Mouse (Mus musculus) retina, postnatal 7 days (tissue): ENCODE results near the gene Fam178b.
"Not testable (repeated sequence)": the region's sequence is repeated elsewhere in the genome, so short reads cannot be mapped to it uniquely, and the experiment has no call there.

ENCODE experiments used
- DNase-seq: peaks from one replicate; pipeline ENCODE4 v3.0.0-alpha.2; 2012; ENCODE audit warnings: low read depth, low spot score

Fam178b gene

GRCm38 (mm10) chr1:36630053-36630739 is 52.8 kb downstream of the Fam178b start:
- no peak for DNase-seq

GRCm38 (mm10) chr1:36628585-36628984 is 54.4 kb downstream of the Fam178b start:
- DNase-seq = no peak

- DNase-seq = no peak
These were observed 57.5 kb downstream of the Fam178b start for GRCm38 (mm10) chr1:36625442-36625841.

- not testable (repeated sequence) for DNase-seq
These were observed 67.0 kb downstream of the Fam178b start for GRCm38 (mm10) chr1:36615958-36616357.

- no peak for DNase-seq
These were observed 67.8 kb downstream of the Fam178b start for GRCm38 (mm10) chr1:36615188-36615587.

- DNase-seq = no peak
These were observed 68.4 kb downstream of the Fam178b start for GRCm38 (mm10) chr1:36614584-36614983.

- DNase-seq = no peak
These were observed 69.5 kb downstream of the Fam178b start for GRCm38 (mm10) chr1:36613374-36613895.

GRCm38 (mm10) chr1:36612362-36612761 is 70.6 kb downstream of the Fam178b start:
- no peak for DNase-seq

- DNase-seq = no peak
These were observed 71.4 kb downstream of the Fam178b start for GRCm38 (mm10) chr1:36611449-36612123.

- no peak for DNase-seq
These were observed 74.8 kb downstream of the Fam178b start for GRCm38 (mm10) chr1:36608211-36608610.

GRCm38 (mm10) chr1:36606951-36607350 is 76.0 kb downstream of the Fam178b start:
- no peak for DNase-seq

- no peak for DNase-seq
These were observed 78.5 kb downstream of the Fam178b start for GRCm38 (mm10) chr1:36604254-36605156.

GRCm38 (mm10) chr1:36603361-36603760 is 79.6 kb downstream of the Fam178b start:
- DNase-seq = no peak

- no peak for DNase-seq
These were observed 80.7 kb downstream of the Fam178b start for GRCm38 (mm10) chr1:36602271-36602670.

- no peak for DNase-seq
These were observed 84.6 kb downstream of the Fam178b start for GRCm38 (mm10) chr1:36598411-36598810.

- DNase-seq = no peak
These were observed 86.9 kb downstream of the Fam178b start for GRCm38 (mm10) chr1:36596114-36596513.

GRCm38 (mm10) chr1:36595167-36595931 is 87.6 kb downstream of the Fam178b start:
- DNase-seq = no peak

GRCm38 (mm10) chr1:36593099-36593498 is 89.9 kb downstream of the Fam178b start:
- no peak for DNase-seq

GRCm38 (mm10) chr1:36591408-36591807 is 91.6 kb downstream of the Fam178b start:
- no peak for DNase-seq

GRCm38 (mm10) chr1:36590664-36591063 is 92.3 kb downstream of the Fam178b start:
- no peak for DNase-seq

- no peak for DNase-seq
These were observed 93.5 kb downstream of the Fam178b start for GRCm38 (mm10) chr1:36589486-36589885.
